Comparison of ENCODE assay signal across 8 mouse cellular contexts in genomic region chr14:121108439-121109115, GRCm38 (mm10).
DNase-seq lines count a peak whose midpoint lies in the region; ATAC-seq lines count a peak whose summit lies in the region.

No protein-coding gene starts in this region.

- DNase-seq in ovary, adult 18-20 months (ENCODE audit: low spot score), result peak; percentile 6
- no peak for DNase-seq in ovary, postnatal 10 days (ENCODE audit: low spot score)
- peak; percentile 30 for DNase-seq in hindbrain, embryonic 10.5 days (ENCODE audit: low spot score)
- DNase-seq in thymus, postnatal 14 days, result no peak
- DNase-seq in left cerebral cortex, postnatal 14 days (ENCODE audit: low spot score in 2 of 2), result no peak

- H3K4me3 ChIP-seq in hindbrain, embryonic 10.5 days, result no peak overlapping the region
- H3K4me3 ChIP-seq in limb, embryonic 12.5 days (replicated peaks), result 0 out of 2 replicates have a peak overlapping the region, but pooled peaks have one; percentile 7
- no peak overlapping the region for H3K4me3 ChIP-seq in neural tube, embryonic 13.5 days

- H3K9me3 ChIP-seq in hindbrain, embryonic 10.5 days, result no peaks in the 10 kb centered on the region
- no peaks in the 10 kb centered on the region for H3K9me3 ChIP-seq in limb, embryonic 12.5 days
- no peaks in the 10 kb centered on the region for H3K9me3 ChIP-seq in neural tube, embryonic 13.5 days

- H3K27me3 ChIP-seq in hindbrain, embryonic 10.5 days (ENCODE audit: insufficient read depth, poor library complexity, severe bottlenecking), result no peaks in the 10 kb centered on the region
- no peaks in the 10 kb centered on the region for H3K27me3 ChIP-seq in limb, embryonic 12.5 days
- H3K27me3 ChIP-seq in neural tube, embryonic 13.5 days, result no peaks in the 10 kb centered on the region

- H3K4me2 ChIP-seq in limb, embryonic 12.5 days, result peak overlapping the region; percentile 44
- no peak overlapping the region for H3K4me2 ChIP-seq in neural tube, embryonic 13.5 days

- H3K36me3 ChIP-seq in hindbrain, embryonic 10.5 days, result 0 out of 2 replicates have a peak, but pooled peaks cover 7% of the 10 kb centered on the region
- H3K36me3 ChIP-seq in limb, embryonic 12.5 days, result peaks cover 14% of the 10 kb centered on the region; the same call in 1 of the 2 replicates
- H3K36me3 ChIP-seq in neural tube, embryonic 13.5 days, result 0 out of 2 replicates have a peak, but pooled peaks cover 3% of the 10 kb centered on the region

- peaks cover 68% of the 10 kb centered on the region for H3K4me1 ChIP-seq in hindbrain, embryonic 10.5 days (replicated peaks)
- peaks cover 87% of the 10 kb centered on the region for H3K4me1 ChIP-seq in limb, embryonic 12.5 days (replicated peaks)
- peaks cover 43% of the 10 kb centered on the region for H3K4me1 ChIP-seq in neural tube, embryonic 13.5 days (replicated peaks)

- peak overlapping the region; percentile 42; the same call in 1 of the 2 replicates for H3K9ac ChIP-seq in limb, embryonic 12.5 days (replicated peaks)
- no peak overlapping the region for H3K9ac ChIP-seq in neural tube, embryonic 13.5 days

- intact Hi-C loops in left cerebral cortex, postnatal 14 days (cut with DNase I), result loop anchor here (5.0 kb wide), 2 partner anchors 36 to 71 kb away; partner anchors contain the start of gene Farp1

- 21% methylated on average over 8 of the region's 8 CpGs for WGBS in hindbrain, embryonic 10.5 days
- 4% methylated on average over 8 of the region's 8 CpGs for WGBS in limb, embryonic 12.5 days
- 9% methylated on average over 8 of the region's 8 CpGs for WGBS in neural tube, embryonic 13.5 days

- peak; percentile 82 for ATAC-seq in limb, embryonic 12.5 days (ENCODE audit: insufficient number of reproducible peaks, insufficient read depth, low FRiP score, low TSS enrichment, low read depth)
- ATAC-seq in neural tube, embryonic 13.5 days (ENCODE audit: low read depth), result 0 out of 2 replicates have a peak, but pooled peaks have one; percentile 30
- no peak for ATAC-seq in megakaryocyte, adult 5-6 weeks (ENCODE audit: poor library complexity, severe bottlenecking)

- peak overlapping the region; percentile 83 for H3K27ac ChIP-seq in hindbrain, embryonic 10.5 days
- peak overlapping the region; percentile 97 for H3K27ac ChIP-seq in limb, embryonic 12.5 days
- peak overlapping the region; percentile 54 for H3K27ac ChIP-seq in neural tube, embryonic 13.5 days (replicated peaks)

Comparison
In these comparisons a context has a peak if more than half of its experiments do, and no peak if none do; other contexts are left out.
1. DNase-seq: peak in ovary, adult 18-20 months (single experiment) and hindbrain, embryonic 10.5 days (single experiment); none in ovary, postnatal 10 days (single experiment), thymus, postnatal 14 days (single experiment) and left cerebral cortex, postnatal 14 days (0 of 2).
2. Peak in every context shown above with its lines, with median percentiles within 50 percentile points of each other: H3K27ac ChIP-seq.